Mouse (Mus musculus) lung, postnatal 14 days (tissue): ENCODE measurements around the gene Acyp1.

Source experiments
- DNase-seq: peaks from one replicate; pipeline ENCODE4 v3.0.0; 2021

Gene Acyp1

GRCm38 (mm10) chr12:85280845-85281651 is 7.2 kb downstream of the Acyp1 start:
- DNase-seq: no peak

DNA sequence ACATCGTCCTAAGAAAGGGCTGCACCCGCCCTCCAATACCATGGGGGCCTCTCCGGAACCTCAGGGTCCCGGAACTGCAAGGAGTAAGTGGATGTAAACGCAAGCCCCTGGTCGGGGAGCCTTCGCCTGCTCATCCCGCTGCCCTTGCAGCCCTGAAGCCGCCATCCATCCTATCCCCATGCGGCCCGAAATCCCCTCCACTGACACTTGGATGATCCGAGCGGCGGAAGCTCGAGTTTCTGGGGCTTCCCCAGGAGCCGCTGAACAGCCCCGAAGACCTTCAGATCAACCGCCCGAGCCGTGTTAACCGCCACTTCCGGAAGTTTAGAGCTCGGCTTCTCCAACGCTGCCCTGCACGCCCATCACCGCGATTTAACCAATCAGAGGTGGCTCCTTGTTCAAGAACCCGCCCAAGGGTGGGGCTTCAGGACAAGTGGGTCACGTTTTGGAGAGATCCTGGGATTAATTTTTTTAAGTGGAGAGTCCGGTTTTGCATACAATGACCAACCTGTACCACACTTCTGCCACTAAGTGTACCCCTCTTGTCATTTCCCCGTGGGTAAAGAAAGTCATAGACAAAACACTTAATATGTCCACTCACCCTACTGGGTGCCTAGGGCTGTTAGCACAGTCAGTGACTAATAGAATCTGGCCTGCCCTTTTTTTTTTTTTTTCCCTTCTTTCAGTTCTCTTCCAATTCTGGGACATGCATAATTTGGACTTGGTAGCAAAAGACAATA is 8.0 kb downstream of the Acyp1 start:
- DNase-seq: peak; percentile 97

GRCm38 (mm10) chr12:85279396-85280080 is 8.7 kb downstream of the Acyp1 start:
- DNase-seq: no peak

DNA sequence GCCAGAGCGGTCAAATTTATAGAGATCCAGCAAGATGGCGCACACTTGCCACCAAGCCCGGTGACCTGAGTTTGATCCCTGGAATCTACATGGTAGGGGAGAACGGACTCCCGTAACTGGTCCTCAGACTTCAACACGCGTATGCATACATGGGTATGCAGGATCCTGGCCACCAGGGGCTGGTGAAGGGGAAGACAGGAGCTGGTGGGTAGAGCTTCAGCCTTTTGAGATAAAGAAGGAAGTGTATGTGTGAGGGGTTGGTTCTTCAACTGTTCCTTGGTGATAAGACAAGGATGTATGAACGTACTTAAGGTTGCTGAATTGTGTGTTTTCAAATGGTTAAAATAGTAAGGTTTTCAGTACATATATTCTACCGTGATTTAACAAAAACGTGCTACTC is 9.3 kb downstream of the Acyp1 start:
- no peak for DNase-seq

DNA sequence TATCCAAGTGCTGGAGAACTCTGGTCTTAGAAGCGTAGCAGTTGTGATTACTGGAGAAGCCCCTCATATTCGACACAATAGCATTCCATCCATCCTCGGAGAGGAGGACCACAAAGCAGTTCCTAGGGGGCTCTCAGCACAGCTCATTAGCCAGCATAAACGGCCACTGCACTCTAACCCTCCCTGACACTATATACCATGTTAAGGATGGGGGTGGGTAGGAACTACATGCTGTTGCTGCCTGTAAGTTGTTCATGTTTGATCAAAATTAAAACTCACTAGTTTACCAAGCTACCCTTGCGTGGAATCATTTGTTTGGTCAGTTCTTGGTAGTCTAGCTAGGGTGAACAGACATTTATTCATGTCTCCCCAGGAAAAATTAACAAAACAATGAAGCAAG is 12.0 kb downstream of the Acyp1 start:
- no peak for DNase-seq

DNA sequence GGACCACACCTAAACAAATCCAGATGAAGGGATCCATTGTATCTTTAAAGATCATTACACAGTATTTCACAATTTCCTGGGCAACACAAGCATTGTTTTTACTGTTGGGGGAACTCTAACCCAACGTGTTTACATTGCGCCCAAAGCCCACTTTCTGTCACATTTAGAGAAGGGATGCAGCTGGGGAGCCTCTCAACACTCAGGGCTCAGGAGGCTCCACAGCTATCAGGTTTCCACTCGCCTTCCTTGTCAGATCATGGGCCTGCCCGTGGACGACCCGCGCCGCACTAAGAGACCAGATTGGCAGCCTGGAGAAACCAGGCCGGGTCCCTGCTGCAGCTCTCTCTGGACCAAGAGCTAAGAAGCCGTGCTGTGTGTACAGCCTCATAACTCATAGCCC is 14.7 kb downstream of the Acyp1 start:
- no peak for DNase-seq

DNA sequence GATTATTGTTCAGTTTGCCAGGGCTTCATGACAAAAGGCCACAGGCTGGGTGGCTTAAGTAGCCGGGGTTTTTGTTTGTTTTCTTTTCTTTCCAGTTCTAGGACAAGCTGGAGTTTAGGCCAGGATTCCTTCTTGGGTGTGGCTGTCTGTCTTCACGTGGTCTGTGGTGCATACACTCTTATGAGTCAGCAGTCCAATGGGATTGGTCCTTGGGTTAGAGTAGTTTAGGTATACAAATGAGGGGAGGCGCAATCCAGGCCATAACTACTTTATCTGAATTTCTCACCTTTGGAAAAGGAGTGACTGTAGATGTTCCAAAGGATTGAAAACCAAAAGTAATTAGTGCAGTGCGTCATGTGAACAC is 16.4 kb downstream of the Acyp1 start:
- no peak for DNase-seq

DNA sequence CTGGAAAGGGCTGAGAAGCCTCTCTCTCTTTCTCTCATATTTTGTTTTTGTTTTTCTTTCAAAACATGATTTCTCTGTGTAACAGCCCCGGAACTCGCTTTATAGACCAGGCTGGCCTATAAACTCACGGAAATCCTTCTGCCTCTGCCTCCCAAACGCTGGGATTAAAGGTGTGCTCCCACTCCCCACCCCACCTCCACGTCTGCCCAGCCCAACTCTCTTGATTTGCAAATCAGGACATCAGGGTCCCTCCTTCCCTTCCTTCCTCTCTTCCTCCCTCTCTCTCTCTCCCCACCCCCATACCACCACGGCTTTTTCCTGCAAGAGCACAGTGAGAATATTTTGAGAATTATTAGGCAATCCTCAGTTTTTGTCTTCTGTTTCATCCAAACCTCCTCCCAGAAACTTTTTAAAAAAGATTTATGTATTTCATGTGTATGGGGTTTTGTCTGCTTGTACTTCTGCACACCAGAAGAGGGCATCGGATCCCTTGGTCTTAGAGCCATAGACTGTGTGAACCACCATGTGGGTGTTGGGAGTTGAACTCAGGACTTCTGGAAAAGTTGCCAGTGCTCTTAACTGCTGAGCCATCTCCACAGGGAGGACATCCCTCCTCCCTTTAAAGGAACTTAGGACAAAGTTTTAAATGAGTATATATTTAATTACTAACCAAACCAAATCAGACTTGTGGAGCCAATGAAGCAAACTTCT is 17.0 kb downstream of the Acyp1 start:
- no peak for DNase-seq

DNA sequence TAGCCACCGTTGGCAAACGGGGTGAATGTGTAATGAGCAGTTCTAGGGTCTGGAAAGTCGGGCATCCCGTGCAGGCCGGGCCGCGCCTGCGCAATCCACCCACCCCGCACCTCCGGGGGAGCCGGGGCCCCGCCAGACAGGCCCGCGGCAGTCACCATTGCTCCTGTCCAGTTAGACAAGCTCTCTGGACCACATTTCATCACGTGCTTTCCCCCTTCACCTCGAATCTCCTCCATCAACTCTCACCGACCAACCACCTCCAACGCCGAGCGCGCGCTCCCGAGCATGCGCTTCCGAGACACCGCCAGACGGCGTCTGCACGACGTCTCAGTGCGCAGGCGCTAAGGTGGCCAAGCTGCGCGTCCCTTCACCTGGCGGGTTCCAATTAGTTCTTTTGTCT is 17.9 kb downstream of the Acyp1 start, which contains the start of gene Mlh3:
Mlh3 (minus strand) TSS at position 281 of the 400 bp plus-strand sequence.
- peak; percentile 84 for DNase-seq

DNA sequence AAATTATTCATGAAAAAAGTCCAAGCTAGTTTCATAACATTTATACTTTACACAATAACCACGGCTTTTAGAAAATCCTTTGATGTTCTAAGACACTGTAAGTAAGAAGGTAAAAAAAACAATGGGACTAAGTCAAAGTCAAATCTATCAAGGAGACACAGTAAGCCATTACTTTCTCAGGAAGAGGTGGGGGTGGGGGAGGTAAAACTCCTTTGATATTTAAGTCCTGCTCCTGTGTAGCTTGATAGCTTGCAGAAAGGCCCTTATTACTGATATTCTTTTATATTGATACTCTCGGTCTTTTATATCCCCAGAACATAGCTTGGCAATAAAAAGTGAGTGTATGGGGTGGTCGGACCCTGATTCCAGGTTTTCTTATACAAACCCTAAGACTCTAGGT is 18.4 kb downstream of the Acyp1 start:
- no peak for DNase-seq

GRCm38 (mm10) chr12:85266248-85266647 is 22.0 kb downstream of the Acyp1 start:
- no peak for DNase-seq

GRCm38 (mm10) chr12:85264940-85265339 is 23.3 kb downstream of the Acyp1 start:
- DNase-seq: no peak

DNA sequence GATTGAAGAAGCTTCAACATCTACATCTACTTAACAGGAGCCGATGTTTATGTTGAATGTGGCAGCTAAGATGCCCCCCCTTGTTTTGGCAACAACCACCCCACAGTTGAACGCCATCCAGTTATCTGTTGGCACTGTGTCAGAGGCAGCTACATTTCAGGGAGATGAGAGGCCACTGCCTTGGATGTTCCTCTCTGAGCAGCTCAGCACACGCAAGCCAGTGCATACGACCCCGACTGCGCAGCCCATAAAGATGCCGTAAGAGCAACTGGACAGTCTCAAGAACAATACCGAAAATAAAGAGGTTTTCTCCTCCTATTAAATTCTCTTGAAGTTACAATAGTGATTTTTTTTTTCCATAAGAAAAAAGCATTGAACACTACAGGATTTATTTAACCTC is 23.7 kb downstream of the Acyp1 start:
- no peak for DNase-seq

GRCm38 (mm10) chr12:85263190-85263589 is 25.0 kb downstream of the Acyp1 start:
- no peak for DNase-seq

DNA sequence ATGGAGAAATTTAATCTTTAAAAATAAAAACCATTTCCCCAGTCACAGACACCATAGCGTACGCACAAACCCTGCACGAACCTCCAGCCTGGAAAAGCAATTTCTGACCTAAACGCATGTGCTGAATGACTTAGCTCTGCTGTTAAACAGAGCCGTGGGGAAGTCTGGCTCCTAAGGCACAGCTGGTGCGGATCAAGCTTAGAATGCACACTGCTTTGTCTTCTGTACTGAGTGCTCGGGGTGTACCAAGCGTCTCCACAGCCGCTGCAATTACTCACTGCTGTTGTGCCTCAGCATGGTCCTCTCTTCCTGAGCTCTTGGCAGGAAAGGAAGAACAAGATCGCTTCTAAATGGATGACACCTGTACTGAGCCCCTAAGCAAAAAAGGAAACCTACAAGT is 25.7 kb downstream of the Acyp1 start:
- DNase-seq: no peak

DNA sequence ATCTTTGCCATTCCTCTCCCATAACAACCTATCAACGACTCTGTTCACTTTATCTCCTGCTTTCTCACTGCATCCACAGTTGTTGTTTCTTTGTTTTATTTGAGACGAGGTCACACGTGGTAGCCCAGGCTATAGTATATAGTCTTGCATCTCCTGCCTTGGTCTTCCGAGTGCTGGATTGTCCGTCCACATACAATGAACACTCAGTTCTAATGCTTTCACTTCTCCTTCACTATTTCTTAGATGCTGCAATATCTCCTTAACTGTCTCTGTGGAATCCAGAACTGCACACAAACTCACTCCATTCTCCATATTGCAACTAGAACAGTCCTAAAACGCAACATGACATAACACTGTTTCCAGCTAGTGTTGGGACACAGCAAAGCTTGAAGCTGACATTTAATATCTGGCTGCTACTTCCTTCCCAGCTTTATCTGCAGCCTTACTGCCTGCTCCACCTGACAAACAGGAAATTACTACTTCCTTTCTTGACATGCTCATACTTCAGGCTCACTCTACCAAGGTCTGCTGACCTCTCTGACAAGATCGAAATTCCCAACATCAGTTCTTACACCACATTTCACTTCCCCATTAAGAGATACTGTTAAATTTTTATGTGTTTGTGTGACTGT is 31.1 kb downstream of the Acyp1 start:
- no peak for DNase-seq

DNA sequence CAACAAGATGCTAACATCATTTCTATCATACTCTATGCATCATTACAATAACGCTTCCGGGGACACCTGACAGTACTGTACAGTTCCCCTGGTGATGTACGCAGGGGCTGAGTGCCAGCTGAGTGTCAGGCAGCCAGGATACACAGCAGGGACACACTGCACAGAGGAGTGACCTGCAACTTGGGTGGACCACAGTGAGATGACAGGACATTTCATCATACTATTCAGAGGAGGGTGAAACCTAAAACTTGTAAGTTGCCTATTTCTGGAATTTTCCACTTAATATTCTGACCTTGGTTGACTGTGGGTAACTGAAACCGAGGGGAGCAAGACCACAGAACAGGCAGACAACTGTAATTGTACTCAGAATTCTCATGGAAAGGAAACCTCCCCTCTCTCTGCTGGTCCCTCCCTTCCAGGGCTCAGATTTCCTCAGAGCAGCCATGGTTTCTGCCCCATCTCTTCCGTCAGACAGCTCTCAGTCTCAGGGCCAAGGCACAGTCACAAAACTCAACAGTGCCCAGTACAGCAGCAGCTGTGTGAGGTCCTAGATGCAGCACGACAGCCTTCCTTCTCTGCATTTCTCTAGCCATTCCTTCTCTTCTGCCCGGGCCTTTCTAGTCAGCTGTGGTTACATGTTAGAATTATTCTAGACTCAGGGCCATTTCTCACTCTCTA is 32.0 kb downstream of the Acyp1 start:
- DNase-seq: no peak

GRCm38 (mm10) chr12:85252083-85252482 is 36.2 kb downstream of the Acyp1 start:
- DNase-seq: no peak

DNA sequence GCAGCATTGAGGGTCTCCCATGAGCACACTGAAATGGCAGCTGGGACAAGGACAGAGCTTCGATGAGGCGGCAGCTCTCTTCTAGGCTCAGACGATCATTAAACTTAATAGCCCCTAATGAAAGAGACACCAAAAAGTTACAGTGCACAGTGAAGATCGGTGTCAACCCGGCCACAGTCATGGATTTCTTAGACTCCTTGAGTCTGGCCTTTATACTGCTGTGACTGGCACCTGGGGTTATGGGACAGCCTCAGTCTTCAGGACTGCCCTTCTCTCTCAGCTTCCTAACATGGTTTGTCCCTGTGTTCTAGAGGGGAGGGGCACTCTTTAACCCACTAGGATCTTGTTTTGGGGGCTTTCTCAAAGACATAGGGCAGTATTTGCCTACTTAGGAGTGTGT is 50.7 kb downstream of the Acyp1 start:
- no peak for DNase-seq

DNA sequence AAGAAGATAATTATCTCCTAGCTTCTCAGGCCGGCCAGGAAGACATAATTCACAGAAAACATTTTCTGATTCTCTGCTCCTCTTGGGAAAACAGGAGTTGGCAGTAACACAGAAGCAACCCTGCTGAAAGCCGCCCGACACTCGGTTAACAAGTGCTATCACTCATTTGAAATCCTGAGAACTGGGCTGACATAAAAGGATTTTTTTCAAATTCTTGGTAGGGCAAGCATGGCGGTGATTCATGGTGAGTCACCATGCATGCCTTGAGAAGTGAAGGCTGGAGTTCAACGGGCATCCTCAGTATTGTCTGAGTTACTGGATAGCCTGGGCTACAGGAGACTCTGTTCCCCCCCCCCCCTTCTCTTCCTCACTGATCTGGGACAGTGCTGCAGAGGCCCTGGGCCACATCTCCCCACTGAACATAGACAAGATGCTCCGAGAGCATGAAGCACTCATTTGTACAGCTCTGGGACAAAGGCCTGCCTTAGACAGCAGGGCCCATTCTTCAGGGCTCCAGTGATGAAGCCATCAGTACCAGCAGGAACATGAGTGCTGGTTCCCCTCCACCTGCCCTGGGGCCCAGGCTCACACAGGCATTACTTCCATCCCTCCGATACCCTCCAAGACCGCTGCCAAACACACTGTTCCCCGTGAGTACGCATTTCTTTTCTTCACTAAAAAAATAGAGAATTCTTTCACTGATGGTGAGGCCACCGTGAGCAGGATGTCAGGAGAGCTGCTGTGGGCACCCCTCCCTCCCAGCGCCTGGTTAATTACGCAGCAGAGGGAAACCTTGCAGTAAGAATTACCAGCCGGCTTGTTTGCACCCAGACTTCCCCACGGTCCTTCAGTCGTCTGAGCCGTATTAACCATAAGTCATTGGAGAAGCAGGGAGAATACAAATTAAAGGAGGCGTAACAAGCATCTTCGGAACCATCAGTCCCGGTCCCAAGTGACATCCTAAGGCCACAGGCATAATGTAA is 54.6 kb downstream of the Acyp1 start:
- DNase-seq: no peak
